Mouse (Mus musculus) right cerebral cortex, postnatal 14 days (tissue): ENCODE measurements at regions not wholly inside any gene's neighbourhood (a gene's known extent, or its start where the extent isn't known, plus 50 kb on each side); places are given as distances from the start of the nearest gene placed in this dataset.

Experiments
- DNase-seq: peaks from one replicate; pipeline ENCODE4 v3.0.0; 2022

- DNase-seq: no peak
Observed at GRCm38 (mm10) chr8:103976488-103976887, 124.9 kb upstream of the Cdh5 start.

GRCm38 (mm10) chr8:103978948-103979347 is 122.5 kb upstream of the Cdh5 start:
- no peak for DNase-seq

- DNase-seq: no peak
Observed at GRCm38 (mm10) chr8:103983860-103984594, 117.4 kb upstream of the Cdh5 start.

GRCm38 (mm10) chr8:103985640-103986039 is 115.8 kb upstream of the Cdh5 start:
- DNase-seq: no peak

- DNase-seq: no peak
Observed at GRCm38 (mm10) chr8:103993897-103994296, 107.5 kb upstream of the Cdh5 start.

- no peak for DNase-seq
Observed at GRCm38 (mm10) chr8:103998143-103998542, 103.3 kb upstream of the Cdh5 start.

- DNase-seq: no peak
Observed at GRCm38 (mm10) chr8:104007209-104007608, 94.2 kb upstream of the Cdh5 start.

GRCm38 (mm10) chr8:104008756-104009155 is 92.7 kb upstream of the Cdh5 start:
- no peak for DNase-seq

GRCm38 (mm10) chr8:104009306-104009705 is 92.1 kb upstream of the Cdh5 start:
- DNase-seq: no peak

- DNase-seq: no peak
Observed at GRCm38 (mm10) chr8:104022231-104022630, 79.2 kb upstream of the Cdh5 start.

GRCm38 (mm10) chr8:104022691-104023509 is 78.5 kb upstream of the Cdh5 start:
- peak; percentile 21 for DNase-seq

GRCm38 (mm10) chr8:104027161-104027821 is 74.1 kb upstream of the Cdh5 start:
- peak; percentile 54 for DNase-seq

GRCm38 (mm10) chr8:104028626-104029025 is 72.8 kb upstream of the Cdh5 start:
- peak; percentile 89 for DNase-seq

GRCm38 (mm10) chr8:104032179-104032578 is 69.2 kb upstream of the Cdh5 start:
- no peak for DNase-seq

GRCm38 (mm10) chr8:104033148-104033547 is 68.3 kb upstream of the Cdh5 start:
- DNase-seq: no peak

GRCm38 (mm10) chr8:104034286-104034685 is 67.1 kb upstream of the Cdh5 start:
- no peak for DNase-seq

- DNase-seq: no peak
Observed at GRCm38 (mm10) chr8:104036580-104037477, 64.6 kb upstream of the Cdh5 start.

- DNase-seq: no peak
Observed at GRCm38 (mm10) chr8:104037611-104038010, 63.8 kb upstream of the Cdh5 start.

GRCm38 (mm10) chr8:104039526-104039925 is 61.9 kb upstream of the Cdh5 start:
- no peak for DNase-seq

GRCm38 (mm10) chr8:104041522-104041921 is 59.9 kb upstream of the Cdh5 start:
- no peak for DNase-seq

GRCm38 (mm10) chr8:104042434-104042833 is 59.0 kb upstream of the Cdh5 start:
- no peak for DNase-seq

- no peak for DNase-seq
Observed at GRCm38 (mm10) chr8:104048037-104048436, 53.4 kb upstream of the Cdh5 start.

GRCm38 (mm10) chr8:104049181-104049580 is 52.2 kb upstream of the Cdh5 start:
- no peak for DNase-seq
